Mouse (Mus musculus) stomach, adult 2 months (tissue): ENCODE measurements around the gene Slc35f6. TPM values are rescaled to one million over a fixed set of nuclear protein-coding genes. Genes with fewer than 3 reads are reported as not detected.

ENCODE experiments used
- polyA plus RNA-seq: library from polyadenylated mRNA; depleted of rRNA; stranded (reverse); fragments of >200 nt; gene quantifications from 2 replicates; pipeline ENCODE4 v1.2.3, GENCODE M21; 2012; rRNA removed

The Slc35f6 gene
- 81.9 and 83.9 TPM in 2 replicates for polyA plus RNA-seq

GRCm38 (mm10) chr5:30647815-30648560 is at the start of gene Slc35f6:
TSS of gene Slc35f6 (plus strand) at chr5:30647933.

DNA sequence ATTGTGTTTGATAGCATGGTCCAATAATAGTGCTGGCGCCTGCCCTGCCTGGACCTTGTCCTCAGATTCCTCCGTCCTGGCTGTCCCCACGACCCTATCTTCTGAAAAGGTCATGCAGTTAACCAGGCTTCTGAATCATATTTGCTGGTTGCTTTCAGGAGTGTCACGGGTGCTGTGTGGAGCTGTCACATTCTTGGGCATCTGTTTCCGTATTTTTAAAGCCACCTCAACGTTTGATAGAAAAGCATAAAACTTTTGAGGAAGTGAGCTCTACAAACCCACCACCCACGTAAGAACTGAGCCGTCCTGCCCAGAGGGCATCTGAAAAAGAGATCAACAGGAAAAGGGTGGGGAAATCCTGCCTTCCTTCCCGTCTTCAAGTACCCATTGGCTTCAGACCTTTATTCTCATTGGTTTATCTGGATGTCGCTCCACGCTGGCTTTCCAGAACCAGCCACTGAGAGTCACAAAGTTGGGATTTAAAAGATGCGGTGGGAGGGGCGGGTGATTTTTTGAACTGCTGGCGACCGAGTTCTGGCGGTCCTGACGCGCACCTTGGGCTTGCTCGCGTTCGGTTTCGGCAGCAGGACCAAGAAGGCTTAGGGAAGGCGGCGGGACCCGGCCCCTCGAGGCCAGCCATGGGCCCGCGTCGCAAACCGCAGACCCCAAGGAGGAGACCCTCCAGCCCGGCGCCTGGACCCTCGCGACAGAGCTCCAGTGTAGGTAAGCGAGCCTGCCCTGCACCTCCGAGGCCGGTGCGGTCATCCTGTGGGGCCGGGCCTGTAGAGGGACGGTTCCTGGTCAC is 18.9 kb downstream of the Slc35f6 start, which contains the start of gene Cenpa:
Gene Cenpa, plus strand, starts transcription at position 387 of the 805 bp plus-strand sequence.

Other genes starting within 250 kb of the Slc35f6 start
- 0.02 and 0.05 TPM in 2 replicates for gene Otof, start 186.0 kb upstream of the Slc35f6 start, polyA plus RNA-seq
- gene 1700001C02Rik, start 181.9 kb upstream of the Slc35f6 start, polyA plus RNA-seq: 0.46 TPM in 1 of 2 replicates, not detected in the other
- not detected in 2 replicates for gene Cib4, start 102.1 kb upstream of the Slc35f6 start, polyA plus RNA-seq
- gene Kcnk3, start 59.8 kb upstream of the Slc35f6 start, polyA plus RNA-seq: 15.8 and 16.8 TPM in 2 replicates
- gene Cenpa, start 18.8 kb downstream of the Slc35f6 start, polyA plus RNA-seq: 20.2 and 29.1 TPM in 2 replicates
- 0.76 and 0.91 TPM in 2 replicates for gene Dpysl5, start 63.6 kb downstream of the Slc35f6 start, polyA plus RNA-seq
- gene Mapre3, start 166.7 kb downstream of the Slc35f6 start, polyA plus RNA-seq: 22.6 and 26.0 TPM in 2 replicates
- 71.5 and 79.9 TPM in 2 replicates for gene Tmem214, start 220.1 kb downstream of the Slc35f6 start, polyA plus RNA-seq
- gene Agbl5, start 240.8 kb downstream of the Slc35f6 start, polyA plus RNA-seq: 9.1 and 9.8 TPM in 2 replicates